Mouse (Mus musculus) embryo, embryonic 9.5 days (tissue): ENCODE results near the gene Atp5d.
A peak's percentile ranks its signal among the peaks of the same experiment; 100 is the strongest.

ENCODE experiments used
- DNase-seq: peaks from one replicate; pipeline ENCODE4 v3.0.0-alpha.2; 2017; ENCODE audit errors: extremely low spot score

Atp5d gene

DNA sequence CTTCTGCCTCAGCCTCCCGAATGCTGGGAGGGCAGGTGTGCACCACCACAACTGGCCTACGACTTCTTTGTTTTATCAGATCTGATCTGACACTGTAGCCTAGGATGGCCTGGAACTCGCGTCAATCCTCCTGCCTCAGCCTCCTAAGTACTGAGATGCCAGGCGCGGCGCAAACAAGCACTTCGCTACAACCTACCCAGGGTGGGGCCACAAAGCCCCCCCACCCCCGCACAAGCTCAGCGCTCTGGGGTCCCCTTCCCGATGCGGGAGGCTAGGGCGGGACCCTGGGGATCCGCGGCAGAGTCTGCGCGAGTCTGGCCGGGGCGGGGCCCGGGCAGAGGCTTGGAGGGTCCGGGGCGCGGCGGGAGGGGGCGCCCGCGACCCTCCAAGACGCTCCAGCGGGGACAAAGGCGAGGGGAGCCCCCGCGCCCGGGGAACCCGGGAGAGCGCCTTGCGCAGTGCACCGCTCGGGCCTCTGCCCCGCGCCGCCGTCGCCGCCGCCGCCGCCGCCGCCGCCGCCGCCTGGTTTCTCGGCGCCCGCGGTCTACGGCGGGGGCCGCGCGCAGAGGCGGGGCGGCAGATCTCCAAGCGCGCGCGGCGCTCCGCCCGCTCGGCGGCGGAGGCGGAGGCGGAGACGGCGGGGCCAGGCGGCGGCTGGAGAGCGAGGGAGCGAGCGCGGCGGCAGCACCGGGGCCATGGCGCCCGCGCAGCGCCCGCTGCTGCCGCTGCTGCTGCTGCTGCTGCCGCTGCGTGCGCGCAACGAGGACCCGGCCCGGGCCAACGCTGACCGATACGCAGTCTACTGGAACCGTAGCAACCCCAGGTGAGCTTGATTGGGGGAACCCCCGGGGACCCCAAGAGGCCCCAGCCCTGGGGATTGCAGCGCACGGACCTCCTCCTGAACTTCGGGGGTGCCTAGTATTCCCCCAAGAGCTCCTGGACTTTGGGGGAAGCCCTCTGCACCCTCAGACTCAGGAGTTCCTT lies 40.9 kb downstream of the Atp5d start, which contains the start of gene Efna2:
Gene Efna2 (plus strand): TSS at position 415 of the 984 bp plus-strand sequence.
- DNase-seq, result peak; percentile 75

DNA sequence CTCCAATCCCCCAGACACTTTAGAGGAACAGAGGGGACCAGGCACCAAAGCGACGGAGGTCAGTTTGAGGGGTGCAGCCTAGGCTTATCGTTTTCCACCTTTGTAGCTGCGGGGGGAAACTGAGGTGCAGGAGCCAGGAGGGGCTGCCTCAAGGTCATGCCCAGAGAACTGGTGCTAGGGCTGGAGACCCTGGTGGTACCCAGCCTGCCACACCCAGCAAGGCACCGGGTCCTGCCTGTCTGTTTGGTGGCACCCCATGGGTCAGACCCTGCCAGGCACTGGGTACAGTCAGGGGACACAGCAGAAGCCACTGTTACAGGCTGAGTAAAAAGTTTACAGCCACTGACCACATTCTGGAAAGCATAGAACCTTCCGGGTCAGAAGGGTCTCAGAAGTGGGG lies 41.9 kb downstream of the Atp5d start:
- no peak for DNase-seq

DNA sequence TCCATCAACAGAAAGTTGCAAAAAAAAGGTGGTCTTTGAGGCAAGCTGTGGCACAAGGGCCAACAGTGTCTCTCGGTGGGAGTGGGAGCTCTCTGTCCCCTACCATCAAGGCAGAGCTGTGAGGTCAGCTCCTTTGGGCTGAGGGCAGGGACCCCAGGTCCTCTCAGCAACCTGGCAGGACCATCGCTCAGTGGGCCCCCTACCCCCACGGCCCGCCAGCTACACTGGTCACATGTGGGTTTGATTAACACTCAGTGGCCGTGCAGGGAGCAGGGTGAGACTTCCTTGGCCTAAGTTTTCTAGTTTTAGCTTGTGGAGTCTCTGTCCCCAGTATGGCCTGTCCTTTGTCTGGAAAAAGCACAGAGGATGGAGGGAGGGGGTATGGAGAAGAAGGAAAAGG lies 42.4 kb downstream of the Atp5d start:
- DNase-seq, result no peak

DNA sequence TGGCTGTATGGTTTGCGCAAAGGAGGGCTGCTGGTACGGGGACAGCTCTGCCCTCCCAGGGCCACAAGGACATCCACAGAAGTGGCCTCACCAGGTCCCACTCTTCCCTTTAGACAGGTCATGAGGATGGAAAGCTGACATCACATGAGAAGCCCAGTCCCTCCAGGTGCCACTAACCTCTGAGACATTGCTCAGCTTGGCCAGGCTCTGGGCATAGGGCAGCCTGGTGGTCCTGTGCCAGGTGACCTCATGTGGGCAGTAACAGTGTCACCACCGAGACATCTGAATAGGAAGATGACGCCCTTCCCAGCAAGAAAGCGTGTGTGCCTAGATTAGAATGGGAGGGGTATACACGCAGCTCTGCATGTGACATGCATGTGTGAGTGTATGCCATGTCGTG lies 44.1 kb downstream of the Atp5d start:
- no peak for DNase-seq

DNA sequence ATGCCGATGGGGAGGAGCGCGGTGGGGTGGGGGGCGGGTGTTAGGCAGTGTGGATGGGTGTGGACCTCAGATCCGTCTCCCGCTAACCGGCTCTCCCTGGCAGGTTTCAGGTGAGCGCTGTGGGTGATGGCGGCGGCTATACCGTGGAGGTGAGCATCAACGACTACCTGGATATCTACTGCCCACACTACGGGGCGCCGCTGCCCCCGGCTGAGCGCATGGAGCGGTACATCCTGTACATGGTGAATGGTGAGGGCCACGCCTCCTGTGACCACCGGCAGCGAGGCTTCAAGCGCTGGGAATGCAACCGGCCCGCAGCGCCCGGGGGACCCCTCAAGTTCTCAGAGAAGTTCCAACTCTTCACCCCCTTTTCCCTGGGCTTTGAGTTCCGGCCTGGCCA lies 48.2 kb downstream of the Atp5d start:
- DNase-seq, result no peak

DNA sequence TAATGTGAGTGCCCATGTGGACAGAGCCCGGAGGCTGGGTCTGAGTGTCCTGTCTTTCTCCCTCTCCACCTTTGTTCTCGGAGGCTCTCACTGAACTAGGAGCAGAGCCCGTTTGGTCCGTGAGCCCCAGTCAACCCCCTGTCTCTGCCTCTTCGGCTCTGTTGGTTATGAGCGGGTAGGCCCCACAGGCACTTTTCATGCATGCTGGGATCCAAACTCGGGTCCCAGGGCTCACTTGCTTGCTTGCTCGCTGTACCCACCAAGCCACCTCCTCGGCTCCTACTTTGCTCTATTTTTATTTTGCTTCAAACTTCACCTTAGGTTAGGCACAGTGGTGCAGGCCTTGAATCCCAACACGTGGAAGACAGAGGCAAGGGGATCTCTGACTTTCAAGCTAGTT lies 49.3 kb downstream of the Atp5d start:
- DNase-seq, result no peak

DNA sequence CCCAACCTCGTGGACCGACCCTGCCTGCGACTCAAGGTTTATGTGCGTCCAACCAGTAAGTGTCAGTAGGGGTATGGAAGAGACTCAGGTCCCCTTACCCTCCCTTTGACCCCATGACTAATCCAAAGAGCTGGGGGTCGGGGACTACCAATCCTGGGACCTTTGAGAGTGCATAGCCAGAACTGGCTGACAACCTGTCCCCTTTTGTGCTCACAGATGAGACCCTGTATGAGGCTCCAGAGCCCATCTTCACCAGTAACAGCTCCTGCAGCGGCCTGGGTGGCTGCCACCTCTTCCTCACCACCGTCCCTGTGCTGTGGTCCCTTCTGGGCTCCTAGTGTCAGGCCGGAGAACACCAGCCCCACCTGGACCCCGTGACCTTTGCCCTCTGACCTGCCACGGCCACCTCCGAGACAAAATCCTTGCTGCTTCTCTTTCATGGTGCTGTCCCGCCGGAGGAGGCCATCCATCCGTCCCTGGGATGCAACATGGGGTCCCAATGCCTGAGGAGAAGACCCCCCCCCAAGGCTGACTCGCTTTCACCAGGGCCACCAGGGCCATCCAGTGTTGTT lies 50.1 kb downstream of the Atp5d start:
- DNase-seq, result no peak

DNA sequence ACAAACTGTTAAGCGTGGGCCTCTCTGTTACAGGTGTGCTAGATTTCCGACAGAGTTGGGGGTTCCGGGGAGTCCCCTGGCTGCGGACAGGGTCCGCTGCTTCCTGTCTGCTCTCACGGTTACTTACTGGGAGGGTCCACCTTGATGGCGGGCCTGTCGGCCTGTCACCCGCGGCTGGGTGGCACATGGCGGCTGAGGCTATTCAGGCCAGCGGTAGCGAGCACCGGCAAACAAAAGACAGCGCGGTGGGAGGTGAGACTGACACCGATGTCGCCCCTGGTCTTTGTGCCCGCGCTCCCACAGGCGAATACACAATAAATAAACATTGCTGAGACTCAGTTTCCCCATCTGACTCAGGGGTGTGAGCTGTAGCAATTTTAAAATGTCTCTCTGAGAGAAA lies 51.6 kb downstream of the Atp5d start:
- no peak for DNase-seq

DNA sequence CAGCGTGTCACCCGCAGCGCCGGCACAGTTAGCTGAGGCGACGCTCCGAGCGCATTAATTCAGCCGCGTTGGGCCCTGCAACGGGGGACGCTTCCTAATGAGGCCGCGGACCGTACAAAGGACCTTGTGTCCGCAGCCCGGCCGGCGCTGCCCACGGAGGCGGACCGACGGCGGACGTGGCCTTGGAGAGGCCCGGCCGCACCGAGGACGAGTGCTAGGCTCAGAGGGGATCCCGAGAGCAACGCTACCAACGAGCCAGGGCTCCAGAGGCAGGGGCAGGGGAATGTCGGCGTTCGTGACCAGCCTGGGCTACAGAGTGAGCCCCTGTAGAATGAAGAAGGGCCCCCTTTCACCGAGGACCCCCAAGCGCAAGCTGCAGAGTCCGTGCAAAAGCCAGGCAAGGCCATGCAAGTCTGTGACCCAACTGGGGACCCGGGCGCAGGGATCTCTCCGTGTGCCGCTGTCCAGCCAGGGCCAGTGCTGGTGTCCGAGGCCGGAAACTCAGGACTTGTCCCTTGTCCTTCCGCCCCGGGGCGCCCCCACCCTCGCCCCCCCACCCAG lies 52.1 kb downstream of the Atp5d start:
- peak; percentile 79 for DNase-seq

DNA sequence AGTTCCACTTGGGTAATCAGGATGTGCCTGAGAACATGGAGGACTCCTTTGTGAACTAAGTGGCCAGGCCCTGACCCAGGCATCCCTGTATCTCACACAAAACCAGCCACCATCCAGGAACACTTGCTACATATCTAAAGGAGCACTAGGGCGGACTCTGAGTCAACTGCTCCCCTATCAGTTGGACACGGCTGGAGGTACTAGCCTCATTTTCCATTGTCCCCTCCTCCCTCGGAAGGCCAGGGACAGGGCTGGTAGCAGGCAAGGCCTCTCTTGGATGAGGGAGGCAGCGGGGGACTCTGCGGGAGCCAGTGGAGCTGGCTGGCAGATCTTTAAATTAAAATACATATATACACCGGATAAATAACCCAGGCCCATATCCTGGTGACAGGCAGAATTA lies 55.5 kb downstream of the Atp5d start:
- DNase-seq, result no peak

DNA sequence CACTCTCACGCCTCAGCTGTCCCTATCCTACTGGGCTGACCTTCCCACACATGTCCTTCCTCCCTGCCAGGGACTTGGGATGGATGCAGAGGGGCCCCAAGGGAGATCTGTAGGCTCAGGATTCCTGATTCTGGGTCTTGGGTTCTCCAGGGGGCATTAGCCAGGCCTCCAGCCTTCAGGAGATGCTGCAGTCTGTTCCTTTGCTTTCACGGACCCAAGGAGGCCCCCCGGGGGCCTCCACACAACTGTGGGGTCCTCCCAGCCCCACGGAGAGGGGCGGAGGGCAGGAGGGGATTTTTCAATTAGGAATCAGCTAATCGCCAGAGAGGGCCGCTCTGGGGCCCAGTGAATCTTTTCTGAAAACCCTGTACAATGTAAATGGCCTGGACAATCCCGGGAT lies 56.0 kb downstream of the Atp5d start:
- no peak for DNase-seq
